Mouse (Mus musculus): Measurements from ENCODE around the gene Prune1. TPM values are rescaled to one million over a fixed set of nuclear protein-coding genes. Genes with fewer than 3 reads are reported as not detected.

The Prune1 gene
- polyA plus RNA-seq (2016; fragmentation: Nextera tagmentation; extraction: Ambion mirVana): 26.2 and 26.9 TPM in 2 replicates

DNA sequence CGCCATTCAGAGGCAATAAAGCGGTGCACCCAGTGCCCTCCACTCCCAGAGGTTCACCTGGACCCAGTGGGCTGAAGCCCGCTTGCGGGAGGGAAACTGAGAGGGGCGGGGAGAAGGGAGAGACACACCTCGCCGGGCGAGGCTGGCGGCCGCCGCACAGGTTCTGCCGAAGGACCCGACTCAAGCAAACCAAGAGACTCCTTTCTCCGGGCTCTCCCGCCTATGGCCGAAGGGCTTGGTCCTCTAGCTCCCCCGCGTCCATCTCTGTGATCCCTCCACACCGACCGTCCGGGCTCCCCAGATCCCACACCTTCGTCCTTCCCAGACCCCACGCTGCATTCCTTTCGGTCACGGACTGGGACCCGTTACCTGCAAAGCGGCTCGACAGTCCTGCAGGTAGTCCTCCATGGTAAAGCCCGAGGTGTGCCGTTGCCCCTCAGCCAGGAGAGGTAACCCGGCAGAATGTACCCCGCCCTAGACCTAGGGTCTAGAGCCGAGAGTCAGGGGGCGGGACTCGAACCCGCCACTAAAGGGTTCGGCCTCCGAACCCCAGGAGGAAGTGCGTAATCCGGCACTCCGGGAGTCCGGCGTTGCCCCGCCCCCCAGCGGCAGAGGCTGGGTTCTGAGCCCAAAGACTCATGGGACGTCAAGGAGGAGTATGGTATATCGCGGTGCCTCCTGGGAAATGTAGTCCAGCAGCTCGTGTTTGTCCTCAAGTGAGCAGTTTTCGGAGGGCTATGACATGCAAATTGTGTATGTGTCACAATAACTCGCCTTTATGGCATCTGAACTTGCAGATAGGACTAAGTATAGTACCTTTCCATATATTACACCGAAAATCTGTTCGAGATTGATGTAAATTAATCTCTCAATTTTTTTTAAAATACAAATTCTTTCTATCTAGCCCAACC is at the start of gene Prune1, which contains the start of gene Mindy1:
Gene Prune1 (minus strand): TSS at position 861 of the 911 bp plus-strand sequence.
Gene Mindy1 (plus strand): TSS at position 130 of the 911 bp plus-strand sequence.
- Histone ChIP-seq H3K27me3 (ENCODE audit: poor library complexity, severe bottlenecking) (no peaks in the 10 kb centered on the region), H3K36me3 (replicated peaks) (0 out of 2 replicates have a peak, but pooled peaks cover 3% of the 10 kb centered on the region), H3K27ac (peak within 1 kb of the TSS; percentile 94), H3K4me1 (peaks cover 33% of the 10 kb centered on the region), H3K4me3 (peak within 1 kb of the TSS; percentile 71), H3K9me3 (no peaks in the 10 kb centered on the region)
- peak; percentile 97 for DNase-seq (ENCODE audit: extremely low spot score, low spot score)
- WGBS: under 1% methylated on average over 53 of the region's 53 CpGs

DNA sequence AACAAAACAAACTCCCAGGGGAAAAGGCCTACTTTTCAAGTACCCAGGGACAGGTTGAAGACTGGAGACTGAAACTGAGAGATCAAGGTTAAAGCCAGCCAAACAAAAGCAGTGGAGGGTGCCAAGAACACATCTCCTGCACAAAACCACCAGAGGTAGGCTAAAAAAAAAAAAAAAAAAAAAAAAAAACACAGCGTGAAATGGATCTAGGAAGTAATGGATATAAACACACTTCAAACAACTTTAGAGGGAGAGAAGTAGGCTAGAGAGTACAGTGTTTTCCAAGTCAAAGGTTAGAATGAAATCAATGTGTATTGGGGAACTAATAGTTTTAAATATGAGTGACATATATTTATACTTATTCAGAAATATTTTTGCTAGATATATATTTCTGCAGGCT is 49.7 kb upstream of the Prune1 start:
- Histone ChIP-seq H3K4me1 (no peaks in the 10 kb centered on the region), H3K9me3 (no peaks in the 10 kb centered on the region), H3K36me3 (replicated peaks) (peaks cover 100% of the 10 kb centered on the region), H3K27ac (no peak overlapping the region), H3K4me3 (no peak overlapping the region), H3K27me3 (ENCODE audit: poor library complexity, severe bottlenecking) (no peaks in the 10 kb centered on the region)
- 94% methylated on average over 1 of the region's 1 CpGs for WGBS
- no peak for DNase-seq (ENCODE audit: extremely low spot score, low spot score)

DNA sequence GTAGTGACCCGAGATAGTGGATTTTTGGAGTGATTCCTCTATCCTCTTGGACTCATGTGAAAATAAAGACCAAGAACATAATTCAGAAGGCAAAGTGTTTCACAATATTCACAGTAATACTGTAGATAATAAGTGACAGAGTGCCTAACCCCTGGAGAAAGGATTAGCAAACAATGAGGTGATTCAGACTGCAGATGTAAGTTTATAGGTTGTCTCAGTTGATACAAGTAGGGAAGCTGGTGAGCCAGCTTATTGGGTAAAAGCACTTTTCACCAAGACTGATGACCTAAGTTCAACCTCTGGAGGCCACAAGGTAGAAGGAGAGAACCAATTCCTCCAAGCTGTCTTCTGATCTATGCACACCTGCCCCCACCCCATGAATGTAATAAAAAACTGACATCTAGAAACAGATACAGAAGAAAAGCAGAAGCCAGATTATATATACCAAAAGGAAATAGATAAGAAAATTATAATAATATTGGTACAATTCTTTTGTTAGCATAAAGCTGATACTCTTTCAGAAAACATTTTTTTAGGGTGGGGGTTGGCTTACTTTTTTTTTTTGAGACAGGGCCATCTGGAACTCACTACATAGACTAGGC is 47.0 kb upstream of the Prune1 start:
- Histone ChIP-seq H3K4me1 (no peaks in the 10 kb centered on the region), H3K27ac (no peak overlapping the region), H3K27me3 (ENCODE audit: poor library complexity, severe bottlenecking) (no peaks in the 10 kb centered on the region), H3K9me3 (no peaks in the 10 kb centered on the region), H3K36me3 (replicated peaks) (peaks cover 100% of the 10 kb centered on the region), H3K4me3 (no peak overlapping the region)
- no peak for DNase-seq (ENCODE audit: extremely low spot score, low spot score)
- WGBS: 88% methylated on average over 1 of the region's 1 CpGs

DNA sequence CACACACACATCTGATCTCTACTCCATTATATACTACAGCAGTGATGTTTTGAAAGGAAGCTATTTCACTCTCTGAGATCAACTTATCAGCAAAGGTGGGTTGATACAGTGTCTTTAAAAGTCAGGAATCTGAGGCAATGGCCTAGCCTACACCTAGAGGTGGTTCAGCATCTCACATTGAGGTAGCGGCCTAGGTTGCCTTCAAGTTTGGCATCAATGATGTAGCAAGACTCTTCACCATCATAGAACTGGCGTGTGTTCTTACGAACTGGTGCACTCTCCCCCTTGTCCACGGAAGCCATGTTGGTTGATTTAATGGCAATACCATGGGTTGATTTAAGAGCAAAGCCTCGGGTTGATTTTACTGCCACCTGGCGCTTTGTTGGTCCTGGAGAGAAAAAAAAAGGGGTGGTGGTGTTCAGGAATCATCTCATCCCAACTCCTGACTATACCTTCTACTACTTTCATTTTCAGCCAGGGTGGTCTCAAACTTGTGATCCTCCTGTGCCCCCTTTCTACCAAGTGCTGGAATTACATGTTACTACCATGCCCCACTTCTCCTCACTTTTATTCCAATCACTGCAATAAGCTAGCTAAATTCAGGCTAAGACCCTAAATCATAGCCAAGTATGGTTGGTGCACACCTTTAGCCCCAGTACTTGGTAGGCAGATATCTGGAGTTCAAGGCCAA is 42.7 kb upstream of the Prune1 start:
- Histone ChIP-seq H3K4me1 (peaks cover 8% of the 10 kb centered on the region), H3K36me3 (replicated peaks) (peaks cover 100% of the 10 kb centered on the region), H3K27ac (no peak overlapping the region), H3K9me3 (no peaks in the 10 kb centered on the region), H3K27me3 (ENCODE audit: poor library complexity, severe bottlenecking) (no peaks in the 10 kb centered on the region), H3K4me3 (no peak overlapping the region)
- no peak for DNase-seq (ENCODE audit: extremely low spot score, low spot score)
- 96% methylated on average over 6 of the region's 6 CpGs for WGBS

- H3K27ac ChIP-seq: no peak overlapping the region
- no peak overlapping the region for H3K4me3 ChIP-seq
- no peaks in the 10 kb centered on the region for H3K9me3 ChIP-seq
- WGBS: 98% methylated on average over 3 of the region's 3 CpGs
- peaks cover 99% of the 10 kb centered on the region for H3K36me3 ChIP-seq (replicated peaks)
- H3K4me1 ChIP-seq: peaks cover 17% of the 10 kb centered on the region
- H3K27me3 ChIP-seq (ENCODE audit: poor library complexity, severe bottlenecking): no peaks in the 10 kb centered on the region
- no peak for DNase-seq (ENCODE audit: extremely low spot score, low spot score)
These were observed 41.6 kb upstream of the Prune1 start for GRCm38 (mm10) chr3:95323429-95323828.

- Histone ChIP-seq H3K27me3 (ENCODE audit: poor library complexity, severe bottlenecking) (no peaks in the 10 kb centered on the region), H3K36me3 (replicated peaks) (peaks cover 71% of the 10 kb centered on the region), H3K4me3 (no peak overlapping the region), H3K27ac (no peak overlapping the region), H3K9me3 (no peaks in the 10 kb centered on the region), H3K4me1 (peaks cover 46% of the 10 kb centered on the region)
- WGBS: 77% methylated on average over 12 of the region's 12 CpGs
- DNase-seq (ENCODE audit: extremely low spot score, low spot score): no peak
These were observed 38.1 kb upstream of the Prune1 start for GRCm38 (mm10) chr3:95319701-95320625.

DNA sequence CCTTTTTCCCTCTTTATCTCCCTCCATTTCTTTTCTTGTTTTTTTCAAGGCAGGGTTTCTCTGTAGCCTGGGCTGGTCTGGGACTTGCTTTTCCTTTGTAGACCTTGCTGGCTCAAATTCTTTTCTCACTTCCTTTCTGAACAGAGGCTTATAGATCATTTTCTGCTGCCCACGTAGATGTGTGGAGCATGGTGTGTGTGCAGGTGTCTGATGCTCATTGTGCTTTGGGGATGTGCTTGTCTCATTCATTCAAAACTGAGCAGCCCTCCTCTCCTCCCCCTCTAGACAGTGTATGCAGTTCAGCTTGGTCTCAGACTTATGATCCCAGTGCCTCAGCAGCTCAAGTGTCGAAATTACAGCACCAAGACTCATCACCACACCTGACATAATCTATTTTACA is 37.2 kb upstream of the Prune1 start:
- no peaks in the 10 kb centered on the region for H3K9me3 ChIP-seq
- H3K36me3 ChIP-seq (replicated peaks): peaks cover 62% of the 10 kb centered on the region
- H3K4me1 ChIP-seq: peaks cover 54% of the 10 kb centered on the region
- DNase-seq (ENCODE audit: extremely low spot score, low spot score): no peak
- H3K27ac ChIP-seq: no peak overlapping the region
- H3K4me3 ChIP-seq: no peak overlapping the region
- H3K27me3 ChIP-seq (ENCODE audit: poor library complexity, severe bottlenecking): no peaks in the 10 kb centered on the region
- WGBS: 68% methylated on average over 2 of the region's 2 CpGs

GRCm38 (mm10) chr3:95318548-95318947 is 36.7 kb upstream of the Prune1 start:
- Histone ChIP-seq H3K36me3 (replicated peaks) (peaks cover 56% of the 10 kb centered on the region), H3K4me3 (no peak overlapping the region), H3K27ac (0 out of 2 replicates have a peak overlapping the region, but pooled peaks have one; percentile 40), H3K27me3 (ENCODE audit: poor library complexity, severe bottlenecking) (no peaks in the 10 kb centered on the region), H3K4me1 (peaks cover 59% of the 10 kb centered on the region), H3K9me3 (no peaks in the 10 kb centered on the region)
- DNase-seq (ENCODE audit: extremely low spot score, low spot score): no peak
- WGBS: 37% methylated on average over 6 of the region's 6 CpGs

- Histone ChIP-seq H3K4me3 (peak overlapping the region; percentile 26), H3K36me3 (replicated peaks) (peaks cover 46% of the 10 kb centered on the region), H3K27ac (peak overlapping the region; percentile 31; the same call in 1 of the 2 replicates), H3K27me3 (ENCODE audit: poor library complexity, severe bottlenecking) (no peaks in the 10 kb centered on the region), H3K4me1 (peaks cover 62% of the 10 kb centered on the region), H3K9me3 (no peaks in the 10 kb centered on the region)
- peak; percentile 54 for DNase-seq (ENCODE audit: extremely low spot score, low spot score)
- 23% methylated on average over 12 of the region's 12 CpGs for WGBS
These were observed 35.7 kb upstream of the Prune1 start for GRCm38 (mm10) chr3:95317414-95318080.

DNA sequence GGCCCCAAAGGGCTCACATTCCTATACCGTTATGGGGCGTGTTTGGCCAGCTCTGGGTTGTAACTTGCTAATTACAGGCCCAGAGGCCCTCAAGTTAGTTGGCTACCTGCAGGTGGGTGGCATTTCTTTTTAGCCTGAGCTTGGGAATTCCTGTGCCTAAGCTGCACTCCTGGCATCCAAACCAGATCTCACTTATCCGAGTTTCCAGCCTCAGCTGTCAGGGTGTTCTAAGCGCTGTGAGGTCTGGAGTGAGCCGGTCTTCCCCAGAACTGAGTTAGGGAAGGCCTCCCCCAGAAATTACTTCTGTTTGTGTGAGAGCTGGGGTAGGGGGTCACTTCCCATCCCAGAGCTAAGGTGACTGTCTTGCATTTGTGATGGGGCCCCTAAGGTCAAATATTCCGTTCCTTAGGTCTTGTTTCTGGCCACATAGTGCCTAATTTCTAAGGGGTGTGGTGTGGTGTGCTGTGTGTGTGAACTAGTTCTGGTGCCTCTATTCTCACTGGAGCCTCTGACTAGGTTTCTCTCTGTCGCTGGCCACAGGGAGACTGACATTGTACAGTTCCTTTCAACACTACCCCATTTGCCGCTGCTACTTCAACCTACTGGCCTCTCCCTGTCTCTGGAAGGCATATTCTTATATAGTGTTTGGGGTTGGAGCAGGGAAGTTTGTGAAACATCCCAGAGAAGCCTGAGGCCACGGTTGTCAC is 34.1 kb upstream of the Prune1 start:
- Histone ChIP-seq H3K4me1 (peaks cover 62% of the 10 kb centered on the region), H3K9me3 (no peaks in the 10 kb centered on the region), H3K27ac (peak overlapping the region; percentile 99), H3K4me3 (peak overlapping the region; percentile 80), H3K27me3 (ENCODE audit: poor library complexity, severe bottlenecking) (no peaks in the 10 kb centered on the region), H3K36me3 (replicated peaks) (peaks cover 31% of the 10 kb centered on the region)
- 17% methylated on average over 9 of the region's 9 CpGs for WGBS
- no peak for DNase-seq (ENCODE audit: extremely low spot score, low spot score)

All from forebrain, embryonic 10.5 days (tissue).